Mouse (Mus musculus) midbrain, embryonic 12.5 days (tissue): ENCODE measurements around the gene Psmb6. TPM values are rescaled to one million over a fixed set of nuclear protein-coding genes. Genes with fewer than 3 reads are reported as not detected.
"Not testable (repeated sequence)": the region's sequence is repeated elsewhere in the genome, so short reads cannot be mapped to it uniquely, and the experiment has no call there.

Experiments
- ATAC-seq: fragments of 200-750 bp; cut with Nextera tagmentation; 2 replicates; pipeline ENCODE4 v1.8.0; 2017; ENCODE audit warnings: low read depth, moderate TSS enrichment, moderate library complexity; ENCODE audit not compliant: low FRiP score
- H3K27ac ChIP-seq: fragments of 300-500 bp; sonication (generic); replicated peaks from 2 replicates; pipeline ENCODE4 v1.5.1; 2016; ENCODE audit warnings: mild to moderate bottlenecking
- H3K27me3 ChIP-seq: fragments of 300-500 bp; sonication (generic); 2 replicates; pipeline ENCODE4 v1.6.1; 2016; ENCODE audit warnings: mild to moderate bottlenecking
- H3K36me3 ChIP-seq: fragments of 300-500 bp; sonication (generic); 2 replicates; pipeline ENCODE4 v1.6.1; 2016
- H3K4me1 ChIP-seq: fragments of 300-500 bp; sonication (generic); 2 replicates; pipeline ENCODE4 v1.6.1; 2016
- H3K4me2 ChIP-seq: fragments of 300-500 bp; sonication (generic); replicated peaks from 2 replicates; pipeline ENCODE4 v1.6.1; 2016; ENCODE audit warnings: mild to moderate bottlenecking, moderate library complexity
- H3K4me3 ChIP-seq: fragments of 300-500 bp; sonication (generic); 2 replicates; pipeline ENCODE4 v1.5.1; 2016; ENCODE audit warnings: mild to moderate bottlenecking
- H3K9ac ChIP-seq: fragments of 300-500 bp; sonication (generic); replicated peaks from 2 replicates; pipeline ENCODE4 v1.6.1; 2016; ENCODE audit warnings: mild to moderate bottlenecking, moderate library complexity
- H3K9me3 ChIP-seq: fragments of 300-500 bp; sonication (generic); 2 replicates; pipeline ENCODE4 v1.6.1; 2016; ENCODE audit warnings: mild to moderate bottlenecking
- WGBS: fragments of 180-500 bp; shearing (Covaris S2); methylation state at CpG from one replicate; pipeline ENCODE4 v1.1.7; 2016; 5-methylcytosine and 5-hydroxymethylcytosine counted together
- polyA plus RNA-seq: library from polyadenylated mRNA; unstranded; fragments of >200 nt; fragmentation: Nextera tagmentation; extraction: Ambion mirVana; gene quantifications from 2 replicates; pipeline ENCODE4 v1.2.1, GENCODE M21; 2016

Gene Psmb6
- polyA plus RNA-seq, 1 experiment from 2014 or later: 783 TPM

GRCm38 (mm10) chr11:70524782-70525181, 385 bp upstream of the Psmb6 start:
- Histone ChIP-seq H3K27ac (no peak overlapping the region), H3K27me3 (peaks cover 9% of the 10 kb centered on the region), H3K4me2 (peak overlapping the region; percentile 51), H3K9me3 (no peaks in the 10 kb centered on the region), H3K4me1 (peaks cover 17% of the 10 kb centered on the region), H3K9ac (no peak overlapping the region), H3K4me3 (peak overlapping the region; percentile 37), H3K36me3 (peaks cover 33% of the 10 kb centered on the region)
- no peak; the same call in none of the 2 replicates for ATAC-seq
- 8% methylated on average over 8 of the region's 8 CpGs for WGBS

GRCm38 (mm10) chr11:70525726-70526125, 559 bp downstream of the Psmb6 start:
- ATAC-seq: no peak
- H3K27ac ChIP-seq: no peak overlapping the region; the same call in 1 of the 2 replicates
- 2% methylated on average over 12 of the region's 12 CpGs for WGBS
- no peaks in the 10 kb centered on the region for H3K27me3 ChIP-seq
- H3K4me2 ChIP-seq: peak overlapping the region; percentile 87
- H3K4me3 ChIP-seq: peak overlapping the region; percentile 76
- H3K9ac ChIP-seq: peak overlapping the region; percentile 82
- peaks cover 10% of the 10 kb centered on the region for H3K4me1 ChIP-seq
- no peaks in the 10 kb centered on the region for H3K9me3 ChIP-seq
- H3K36me3 ChIP-seq: peaks cover 33% of the 10 kb centered on the region

GRCm38 (mm10) chr11:70526211-70526610, 1.0 kb downstream of the Psmb6 start:
- Histone ChIP-seq H3K36me3 (peaks cover 33% of the 10 kb centered on the region), H3K4me2 (peak overlapping the region; percentile 87), H3K9me3 (no peaks in the 10 kb centered on the region), H3K4me1 (peaks cover 10% of the 10 kb centered on the region), H3K27me3 (no peaks in the 10 kb centered on the region), H3K27ac (no peak overlapping the region), H3K4me3 (peak overlapping the region; percentile 76), H3K9ac (peak overlapping the region; percentile 82)
- no peak for ATAC-seq
- 86% methylated on average over 12 of the region's 12 CpGs for WGBS

GRCm38 (mm10) chr11:70528610-70529009, 3.4 kb downstream of the Psmb6 start:
- 88% methylated on average over 7 of the region's 7 CpGs for WGBS
- ATAC-seq: no peak
- H3K27ac ChIP-seq: no peak overlapping the region
- H3K4me2 ChIP-seq: no peak overlapping the region
- no peaks in the 10 kb centered on the region for H3K27me3 ChIP-seq
- H3K4me3 ChIP-seq: no peak overlapping the region
- peaks cover 10% of the 10 kb centered on the region for H3K4me1 ChIP-seq
- peaks cover 33% of the 10 kb centered on the region for H3K36me3 ChIP-seq
- H3K9ac ChIP-seq: no peak overlapping the region
- H3K9me3 ChIP-seq: no peaks in the 10 kb centered on the region

GRCm38 (mm10) chr11:70531065-70531464, 5.9 kb downstream of the Psmb6 start:
- not testable (repeated sequence) for H3K4me3 ChIP-seq, H3K9me3 ChIP-seq, H3K4me1 ChIP-seq, H3K4me2 ChIP-seq, ATAC-seq, H3K9ac ChIP-seq, H3K27ac ChIP-seq, H3K27me3 ChIP-seq
- WGBS: 77% methylated on average over 2 of the region's 2 CpGs
- peaks cover 33% of the 10 kb centered on the region for H3K36me3 ChIP-seq

GRCm38 (mm10) chr11:70532839-70533238, 7.7 kb downstream of the Psmb6 start, which contains the start of gene Gm40193:
Gm40193 (minus strand) TSS chr11:70532939.
- Histone ChIP-seq H3K36me3 (peaks cover 15% of the 10 kb centered on the region), H3K4me3 (no peak within 1 kb of the TSS), H3K4me2 (no peak within 1 kb of the TSS), H3K9me3 (no peaks in the 10 kb centered on the region), H3K9ac (no peak within 1 kb of the TSS), H3K27ac (no peak within 1 kb of the TSS), H3K4me1 (no peaks in the 10 kb centered on the region), H3K27me3 (peaks cover 6% of the 10 kb centered on the region; the same call in 1 of the 2 replicates)
- WGBS: 81% methylated on average over 6 of the region's 6 CpGs
- ATAC-seq: no peak

- 20% methylated on average over 9 of the region's 9 CpGs for WGBS
- no peak overlapping the region for H3K27ac ChIP-seq
- ATAC-seq: no peak
Observed at GRCm38 (mm10) chr11:70539423-70539822, 14.3 kb downstream of the Psmb6 start.

GRCm38 (mm10) chr11:70539877-70540587, 14.9 kb downstream of the Psmb6 start, which contains the start of gene Pld2:
Pld2 (plus strand) TSS chr11:70540064.
- WGBS: under 1% methylated on average over 60 of the region's 65 CpGs
- Histone ChIP-seq H3K27me3 (peaks cover 45% of the 10 kb centered on the region), H3K27ac (no peak within 1 kb of the TSS), H3K4me3 (peak within 1 kb of the TSS; percentile 49), H3K4me1 (0 out of 2 replicates have a peak, but pooled peaks cover 8% of the 10 kb centered on the region), H3K9me3 (no peaks in the 10 kb centered on the region), H3K36me3 (no peaks in the 10 kb centered on the region), H3K4me2 (peak within 1 kb of the TSS; percentile 71), H3K9ac (peak within 1 kb of the TSS; percentile 50)
- ATAC-seq: peak; percentile 77

More at GRCm38 (mm10) chr11:70539423-70539822, 14.3 kb downstream of the Psmb6 start:
- peak overlapping the region; percentile 71 for H3K4me2 ChIP-seq
- peak overlapping the region; percentile 49 for H3K4me3 ChIP-seq
- peaks cover 45% of the 10 kb centered on the region for H3K27me3 ChIP-seq
- H3K4me1 ChIP-seq: 0 out of 2 replicates have a peak, but pooled peaks cover 8% of the 10 kb centered on the region
- peak overlapping the region; percentile 50; the same call in 1 of the 2 replicates for H3K9ac ChIP-seq
- H3K9me3 ChIP-seq: no peaks in the 10 kb centered on the region
- H3K36me3 ChIP-seq: no peaks in the 10 kb centered on the region

GRCm38 (mm10) chr11:70540928-70541327, 15.8 kb downstream of the Psmb6 start:
- Histone ChIP-seq H3K4me2 (no peak overlapping the region), H3K27ac (no peak overlapping the region), H3K36me3 (no peaks in the 10 kb centered on the region), H3K27me3 (peaks cover 45% of the 10 kb centered on the region), H3K4me3 (no peak overlapping the region), H3K4me1 (0 out of 2 replicates have a peak, but pooled peaks cover 8% of the 10 kb centered on the region), H3K9ac (no peak overlapping the region), H3K9me3 (no peaks in the 10 kb centered on the region)
- WGBS: 96% methylated on average over 7 of the region's 7 CpGs
- ATAC-seq: no peak

- no peak overlapping the region for H3K4me3 ChIP-seq
- 0 out of 2 replicates have a peak, but pooled peaks cover 8% of the 10 kb centered on the region for H3K4me1 ChIP-seq
- ATAC-seq: no peak
- H3K4me2 ChIP-seq: no peak overlapping the region
- H3K9me3 ChIP-seq: no peaks in the 10 kb centered on the region
- H3K27me3 ChIP-seq: peaks cover 45% of the 10 kb centered on the region
- 79% methylated on average over 5 of the region's 5 CpGs for WGBS
- H3K36me3 ChIP-seq: no peaks in the 10 kb centered on the region
- H3K9ac ChIP-seq: no peak overlapping the region
- no peak overlapping the region for H3K27ac ChIP-seq
Observed at GRCm38 (mm10) chr11:70541415-70541814, 16.2 kb downstream of the Psmb6 start.

- Histone ChIP-seq H3K27ac (no peak overlapping the region), H3K27me3 (peaks cover 33% of the 10 kb centered on the region)
- 77% methylated on average over 7 of the region's 7 CpGs for WGBS
Observed at GRCm38 (mm10) chr11:70544496-70544895, 19.3 kb downstream of the Psmb6 start.

GRCm38 (mm10) chr11:70551526-70551925, 26.4 kb downstream of the Psmb6 start:
- WGBS: 88% methylated on average over 8 of the region's 8 CpGs
- Histone ChIP-seq H3K4me1 (no peaks in the 10 kb centered on the region), H3K4me2 (no peak overlapping the region), H3K27me3 (peaks cover 7% of the 10 kb centered on the region), H3K27ac (no peak overlapping the region), H3K4me3 (no peak overlapping the region), H3K9ac (no peak overlapping the region), H3K36me3 (no peaks in the 10 kb centered on the region), H3K9me3 (no peaks in the 10 kb centered on the region)
- no peak for ATAC-seq

More at GRCm38 (mm10) chr11:70544496-70544895, 19.3 kb downstream of the Psmb6 start:
- Histone ChIP-seq H3K4me1 (0 out of 2 replicates have a peak, but pooled peaks cover 8% of the 10 kb centered on the region), H3K4me3 (no peak overlapping the region), H3K36me3 (no peaks in the 10 kb centered on the region), H3K9ac (no peak overlapping the region), H3K9me3 (no peaks in the 10 kb centered on the region), H3K4me2 (no peak overlapping the region)
- ATAC-seq: no peak
